Mouse (Mus musculus): ENCODE measurements around the gene Sept7. TPM values are rescaled to one million over a fixed set of nuclear protein-coding genes. Genes with fewer than 3 reads are reported as not detected.

Gene Sept7
- total and polyA plus RNA-seq, 3 experiments, result 77.9 to 288 (median 170) TPM

- H3K4me1 ChIP-seq (ENCODE audit: control insufficient read depth in 1 of 2, insufficient read depth in 2 of 2), result peaks cover 0 to 21% of the 10 kb centered on the region in 2 experiments; a peak in 2 of 4 replicates
- no peak for DNase-seq (ENCODE audit: extremely low read depth)
- peaks cover 38% of the 10 kb centered on the region for H3K79me2 ChIP-seq (replicated peaks; ENCODE audit: control insufficient read depth, extremely low read depth, insufficient read depth, poor library complexity, severe bottlenecking)
- no peak overlapping the region for H3K9ac ChIP-seq (ENCODE audit: insufficient read depth, low read depth)
- in situ Hi-C loops (cut with MboI; ENCODE audit: low pct_ligation_motif_present, low pct_unique_long_range_greater_than_20kb, low sequenced_read_pairs) (no loop called here), dilution Hi-C loops (cut with MboI; ENCODE audit: extremely low pct_ligation_motif_present, extremely low pct_unique_long_range_greater_than_20kb, low sequenced_read_pairs) (no loop called here)
- no peak overlapping the region for H3K27ac ChIP-seq (ENCODE audit: insufficient read depth, low read depth)
- H3K4me2 ChIP-seq (ENCODE audit: insufficient read depth, low read depth, poor library complexity, severe bottlenecking), result no peak overlapping the region
- peaks cover 22 to 45% of the 10 kb centered on the region in 2 experiments for H3K36me3 ChIP-seq (replicated peaks in 1 of 2; ENCODE audit: control insufficient read depth in 1 of 2, insufficient read depth in 1 of 2, low read length in 1 of 2)
- no peak overlapping the region for H3K4me3 ChIP-seq (replicated peaks in 1 of 3; ENCODE audit: low read depth in 2 of 3, low read length in 2 of 3, poor library complexity in 1 of 3)
- TF ChIP-seq POLR2AphosphoS2 (IDR thresholded peaks at IDR 0.05; ENCODE audit: low read depth, low read length), result no peak
- no peak for TF ChIP-seq ELF1 (IDR thresholded peaks at IDR 0.05; ENCODE audit: low read depth, low read length)
- no peak for TF ChIP-seq RCOR1 (conservative IDR thresholded peaks at IDR 0.05; ENCODE audit: low read depth, low read length)
- no peak for TF ChIP-seq CHD1 (IDR thresholded peaks at IDR 0.05; ENCODE audit: low read depth, low read length)
- TF ChIP-seq UBTF (IDR thresholded peaks at IDR 0.05; ENCODE audit: low read depth, low read length), result no peak
- TF ChIP-seq RAD21 (IDR thresholded peaks at IDR 0.05; ENCODE audit: low read depth, low read length), result no peak
- no peak for TF ChIP-seq ETS1 (conservative IDR thresholded peaks at IDR 0.05; ENCODE audit: low read depth, low read length)
- TF ChIP-seq SMC3 (IDR thresholded peaks at IDR 0.05; ENCODE audit: low read depth, low read length), result no peak
- TF ChIP-seq ZMIZ1 (IDR thresholded peaks at IDR 0.05; ENCODE audit: low read depth, low read length), result no peak
- TF ChIP-seq ZKSCAN1 (IDR thresholded peaks at IDR 0.05; ENCODE audit: borderline replicate concordance, low read depth, low read length), result no peak
- no peak for TF ChIP-seq SIN3A (IDR thresholded peaks at IDR 0.05; ENCODE audit: low read length)
- no peak for TF ChIP-seq CTCF (conservative IDR thresholded peaks at IDR 0.05 in 1 of 2, IDR thresholded peaks at IDR 0.05 in 1 of 2; ENCODE audit: low read depth in 2 of 2, low read length in 2 of 2)
- no peaks in the 10 kb centered on the region for H3K9me3 ChIP-seq (replicated peaks; ENCODE audit: low read length)
- no peaks in the 10 kb centered on the region for H3K27me3 ChIP-seq (replicated peaks)
Observed at GRCm38 (mm10) chr9:25265795-25266194, 13.6 kb downstream of the Sept7 start.

GRCm38 (mm10) chr9:25267133-25267532, 14.9 kb downstream of the Sept7 start:
- Histone ChIP-seq H3K79me2 (replicated peaks; ENCODE audit: control insufficient read depth, extremely low read depth, insufficient read depth, poor library complexity, severe bottlenecking) (peaks cover 40% of the 10 kb centered on the region), H3K9me3 (replicated peaks; ENCODE audit: low read length) (no peaks in the 10 kb centered on the region), H3K36me3 (replicated peaks in 1 of 2; ENCODE audit: control insufficient read depth in 1 of 2, insufficient read depth in 1 of 2, low read length in 1 of 2) (peaks cover 22 to 51% of the 10 kb centered on the region in 2 experiments), H3K27ac (ENCODE audit: insufficient read depth, low read depth) (no peak overlapping the region), H3K27me3 (replicated peaks) (no peaks in the 10 kb centered on the region), H3K4me2 (ENCODE audit: insufficient read depth, low read depth, poor library complexity, severe bottlenecking) (no peak overlapping the region), H3K9ac (ENCODE audit: insufficient read depth, low read depth) (no peak overlapping the region), H3K4me3 (replicated peaks in 1 of 3; ENCODE audit: low read depth in 2 of 3, low read length in 2 of 3, poor library complexity in 1 of 3) (no peak overlapping the region), H3K4me1 (ENCODE audit: control insufficient read depth in 1 of 2, insufficient read depth in 2 of 2) (peaks cover 0 to 12% of the 10 kb centered on the region in 2 experiments; a peak in 2 of 4 replicates)
- DNase-seq (ENCODE audit: extremely low read depth), result no peak
- in situ Hi-C loops (cut with MboI; ENCODE audit: low pct_ligation_motif_present, low pct_unique_long_range_greater_than_20kb, low sequenced_read_pairs), result no loop called here
- dilution Hi-C loops (cut with MboI; ENCODE audit: extremely low pct_ligation_motif_present, extremely low pct_unique_long_range_greater_than_20kb, low sequenced_read_pairs), result no loop called here
- TF ChIP-seq IRF4 (IDR thresholded peaks at IDR 0.05; ENCODE audit: low read depth, low read length), result no peak
- TF ChIP-seq JUN (IDR thresholded peaks at IDR 0.05; ENCODE audit: insufficient read depth, low read depth, low read length), result no peak
- TF ChIP-seq RCOR1 (conservative IDR thresholded peaks at IDR 0.05; ENCODE audit: low read depth, low read length), result no peak
- no peak for TF ChIP-seq ELF1 (IDR thresholded peaks at IDR 0.05; ENCODE audit: low read depth, low read length)
- no peak for TF ChIP-seq ZNF384 (IDR thresholded peaks at IDR 0.05; ENCODE audit: low read depth, low read length)
- TF ChIP-seq USF1 (IDR thresholded peaks at IDR 0.05; ENCODE audit: low read depth, low read length), result no peak
- TF ChIP-seq CHD1 (IDR thresholded peaks at IDR 0.05; ENCODE audit: low read depth, low read length), result no peak
- TF ChIP-seq BHLHE40 (IDR thresholded peaks at IDR 0.05; ENCODE audit: low read depth, low read length), result no peak
- TF ChIP-seq MAX (IDR thresholded peaks at IDR 0.05; ENCODE audit: low read length), result no peak
- TF ChIP-seq UBTF (IDR thresholded peaks at IDR 0.05; ENCODE audit: low read depth, low read length), result no peak
- TF ChIP-seq RAD21 (IDR thresholded peaks at IDR 0.05; ENCODE audit: low read depth, low read length), result no peak
- TF ChIP-seq POLR2AphosphoS2 (IDR thresholded peaks at IDR 0.05; ENCODE audit: low read depth, low read length), result no peak
